Mouse (Mus musculus): ENCODE results near the gene Ddc.

DNA sequence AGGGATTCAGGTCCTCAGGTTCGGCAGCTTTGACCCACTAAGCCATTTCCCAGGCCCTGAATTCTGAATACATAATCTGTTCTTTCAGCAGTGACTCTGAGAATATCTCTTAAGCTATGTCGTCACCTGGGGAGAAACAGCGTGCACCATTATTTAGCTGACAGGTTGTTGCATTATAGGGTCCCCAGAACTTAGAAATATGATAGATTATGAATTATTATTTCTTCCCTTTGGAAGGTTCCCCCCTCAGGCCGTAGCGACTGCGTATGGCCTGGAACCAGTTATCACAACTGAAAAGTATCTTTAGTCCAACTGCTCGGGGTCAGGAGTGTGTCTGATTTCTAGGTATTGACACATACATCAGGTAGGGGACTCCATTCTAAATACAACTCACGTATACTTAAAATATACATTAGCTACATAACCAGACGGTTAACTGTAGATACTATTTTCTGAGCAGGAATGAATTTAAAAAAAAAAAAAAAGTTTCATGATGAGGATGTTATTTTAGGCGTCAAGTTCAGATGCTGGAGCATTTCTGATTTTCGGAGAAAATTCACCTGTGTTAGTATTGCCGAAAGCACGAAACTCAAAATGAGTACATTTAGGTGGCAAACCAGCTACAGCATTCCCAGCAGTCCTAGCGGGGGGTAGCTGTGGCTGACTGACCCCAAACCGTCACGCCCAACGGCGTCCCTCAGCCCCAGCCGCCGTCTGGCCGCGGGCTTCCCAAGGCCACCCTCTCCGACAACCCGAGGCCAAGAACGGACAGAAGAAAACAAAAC lies 89.7 kb downstream of the Ddc start:
- TF ChIP-seq POLR2A (IDR thresholded peaks at IDR 0.05; ENCODE audit: borderline replicate concordance, extremely low read depth, low read depth, low read length) (no peak), CTCF (IDR thresholded peaks at IDR 0.05; ENCODE audit: insufficient read depth, low read length) (no peak)

Measured in lung, adult 2 months (tissue).